Mouse (Mus musculus) limb, embryonic 10.5 days (tissue): ENCODE results near the gene Igf1r. TPM values are rescaled to one million over a fixed set of nuclear protein-coding genes. Genes with fewer than 3 reads are reported as not detected.
"Not testable (repeated sequence)": the region's sequence is repeated elsewhere in the genome, so short reads cannot be mapped to it uniquely, and the experiment has no call there.

Source experiments
- DNase-seq: peaks from one replicate; pipeline ENCODE4 v3.0.0-alpha.2; 2017; ENCODE audit warnings: low spot score
- H3K27ac ChIP-seq: fragments of 300-500 bp; sonication (generic); 2 replicates; pipeline ENCODE4 v1.5.1; 2016; ENCODE audit warnings: mild to moderate bottlenecking
- H3K27me3 ChIP-seq: fragments of 300-500 bp; sonication (generic); 2 replicates; pipeline ENCODE4 v1.6.1; 2016; ENCODE audit warnings: low read depth, mild to moderate bottlenecking; ENCODE audit not compliant: poor library complexity, severe bottlenecking
- H3K36me3 ChIP-seq: fragments of 300-500 bp; sonication (generic); 2 replicates; pipeline ENCODE4 v1.6.1; 2016; ENCODE audit warnings: mild to moderate bottlenecking, moderate library complexity
- H3K4me1 ChIP-seq: fragments of 300-500 bp; sonication (generic); 2 replicates; pipeline ENCODE4 v1.6.1; 2016
- H3K4me3 ChIP-seq: fragments of 300-500 bp; sonication (generic); 2 replicates; pipeline ENCODE4 v1.5.1; 2016; ENCODE audit warnings: mild to moderate bottlenecking, moderate library complexity
- H3K9me3 ChIP-seq: fragments of 300-500 bp; sonication (generic); replicated peaks from 2 replicates; pipeline ENCODE4 v1.6.1; 2016; ENCODE audit warnings: mild to moderate bottlenecking
- WGBS: fragments of 180-500 bp; shearing (Covaris S2); methylation state at CpG from one replicate; pipeline ENCODE4 v1.1.7; 2016; 5-methylcytosine and 5-hydroxymethylcytosine counted together
- polyA plus RNA-seq: library from polyadenylated mRNA; unstranded; fragments of >200 nt; fragmentation: Nextera tagmentation; extraction: Ambion mirVana; gene quantifications from 2 replicates; pipeline ENCODE4 v1.2.1, GENCODE M21; 2016

Igf1r gene
- polyA plus RNA-seq, 1 experiment from 2014 or later, result 27.9 TPM

DNA sequence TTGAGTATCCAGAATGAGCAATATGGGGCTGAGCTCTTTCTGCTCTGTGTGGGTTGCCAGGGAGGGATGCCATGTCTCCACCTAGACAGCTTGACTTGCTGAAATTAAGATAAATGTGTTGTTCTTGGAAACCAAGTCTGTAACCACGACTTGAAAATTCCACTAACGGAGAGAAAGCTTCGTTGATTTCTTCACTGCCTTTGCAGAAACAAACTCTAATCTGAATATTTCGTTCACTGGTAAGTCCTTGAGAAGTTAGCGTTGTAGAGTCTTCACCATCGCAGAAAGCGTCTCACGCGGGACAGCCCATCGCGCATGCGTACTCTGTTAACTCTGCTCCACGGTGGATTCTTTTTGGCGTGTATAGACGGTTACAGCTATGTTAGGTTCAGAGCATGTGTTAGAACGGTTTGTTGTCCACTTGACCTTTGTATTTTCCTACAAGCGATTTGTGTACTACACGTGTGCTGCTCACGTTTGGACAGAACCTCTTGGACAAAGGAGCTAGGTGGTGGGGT is 327.8 kb downstream of the Igf1r start:
- H3K36me3 ChIP-seq, result no peaks in the 10 kb centered on the region
- no peak for DNase-seq
- peaks cover 46% of the 10 kb centered on the region for H3K4me1 ChIP-seq
- WGBS, result 93% methylated on average over 19 of the region's 19 CpGs
- no peak overlapping the region for H3K4me3 ChIP-seq
- H3K27me3 ChIP-seq, result peaks cover 17% of the 10 kb centered on the region; the same call in 1 of the 2 replicates
- H3K27ac ChIP-seq, result no peak overlapping the region
- no peaks in the 10 kb centered on the region for H3K9me3 ChIP-seq

DNA sequence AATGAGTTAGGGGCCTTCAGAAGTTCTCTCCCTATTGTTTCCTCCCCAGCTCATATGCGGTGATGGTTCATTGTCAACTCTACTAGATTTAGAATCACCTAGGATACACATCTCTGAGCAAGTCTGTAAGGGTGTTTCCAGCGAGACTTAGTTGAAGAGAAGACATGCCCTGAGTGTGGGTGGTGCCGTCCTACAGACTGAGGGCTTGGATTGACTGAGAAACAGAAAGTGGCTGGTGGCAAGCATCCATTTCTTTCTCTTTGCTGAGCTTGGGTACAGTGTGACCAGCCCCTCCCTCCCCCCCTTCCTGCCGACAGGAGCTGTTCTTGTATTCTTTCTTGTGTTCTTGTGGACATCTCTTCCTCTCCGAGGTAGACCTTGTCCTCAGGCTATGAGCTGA is 328.7 kb downstream of the Igf1r start:
- 90% methylated on average over 5 of the region's 5 CpGs for WGBS
- Histone ChIP-seq H3K27me3 (peaks cover 12% of the 10 kb centered on the region; the same call in 1 of the 2 replicates), H3K36me3 (no peaks in the 10 kb centered on the region), H3K4me1 (peaks cover 48% of the 10 kb centered on the region), H3K9me3 (no peaks in the 10 kb centered on the region), H3K4me3 (no peak overlapping the region), H3K27ac (no peak overlapping the region)
- DNase-seq, result no peak

- no peak for DNase-seq
- H3K4me3 ChIP-seq, result no peak overlapping the region
- H3K36me3 ChIP-seq, result no peaks in the 10 kb centered on the region
- WGBS, result 88% methylated on average over 22 of the region's 22 CpGs
- H3K27me3 ChIP-seq, result peaks cover 8% of the 10 kb centered on the region; the same call in 1 of the 2 replicates
- H3K4me1 ChIP-seq, result peaks cover 41% of the 10 kb centered on the region
- no peaks in the 10 kb centered on the region for H3K9me3 ChIP-seq
- H3K27ac ChIP-seq, result no peak overlapping the region
Measured at GRCm38 (mm10) chr7:68282304-68283132, 329.9 kb downstream of the Igf1r start.

DNA sequence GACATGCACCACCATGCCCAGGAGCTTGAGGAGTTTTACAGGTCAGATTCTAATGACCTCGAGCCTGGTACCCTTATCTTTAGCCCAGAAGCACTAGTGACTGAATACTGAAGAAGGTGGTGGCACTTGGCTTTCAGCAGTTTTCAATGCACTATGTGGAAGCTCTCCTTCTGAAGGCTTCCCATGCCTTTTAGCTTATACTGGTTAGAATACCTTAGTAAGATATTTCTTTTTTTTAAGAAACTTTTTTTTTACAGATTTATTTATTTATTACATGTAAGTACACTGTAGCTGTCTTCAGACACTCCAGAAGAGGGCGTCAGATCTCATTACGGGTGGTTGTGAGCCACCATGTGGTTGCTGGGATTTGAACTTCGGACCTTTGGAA is 330.5 kb downstream of the Igf1r start:
- 86% methylated on average over 4 of the region's 4 CpGs for WGBS
- not testable (repeated sequence) for H3K36me3 ChIP-seq, H3K27me3 ChIP-seq, H3K27ac ChIP-seq, H3K9me3 ChIP-seq, H3K4me3 ChIP-seq, DNase-seq
- H3K4me1 ChIP-seq, result peaks cover 35% of the 10 kb centered on the region

Other genes with a start within 250 kb of the Igf1r start
- gene Synm, start 193.1 kb upstream of the Igf1r start, polyA plus RNA-seq, result 0.15 and 0.29 TPM in 2 replicates